Mouse (Mus musculus) spleen, postnatal 14 days (tissue): ENCODE data around the gene Palb2.
A peak's percentile ranks its signal among the peaks of the same experiment; 100 is the strongest.
"Not testable (repeated sequence)": the region's sequence is repeated elsewhere in the genome, so short reads cannot be mapped to it uniquely, and the experiment has no call there.

Experiments
- DNase-seq, 2 experiments: peaks; one replicate each; pipeline ENCODE4 v3.0.0; 2021 to 2022; ENCODE audit warnings: low spot score in 2 of 2

Gene Palb2

GRCm38 (mm10) chr7:122132497-122133337, at the start of gene Palb2, which contains the start of gene Dctn5:
Palb2 (minus strand) TSS chr7:122132985.
Dctn5 (plus strand) TSS chr7:122133041.
- peak; percentile 98 for DNase-seq

DNA sequence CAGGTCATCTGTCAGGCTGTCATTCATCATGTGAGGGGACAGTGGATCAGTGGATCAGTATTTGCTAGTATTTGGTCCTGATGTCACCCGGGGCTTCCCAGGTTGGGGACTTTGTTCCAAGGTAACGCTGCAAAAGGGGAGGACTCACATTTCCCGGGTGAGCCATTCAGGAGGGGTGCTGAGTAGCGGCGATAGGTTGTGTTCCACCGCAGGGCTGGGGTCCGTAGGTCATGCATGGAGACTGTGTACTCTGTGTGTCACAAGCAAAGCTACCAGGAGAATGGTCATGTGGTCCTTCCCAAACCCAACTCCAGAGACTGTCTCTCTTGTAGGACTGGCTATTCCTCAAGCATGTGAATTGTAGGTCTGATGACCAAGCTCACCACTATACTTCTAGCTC, 47.9 kb upstream of the Palb2 start:
- DNase-seq = no peak

DNA sequence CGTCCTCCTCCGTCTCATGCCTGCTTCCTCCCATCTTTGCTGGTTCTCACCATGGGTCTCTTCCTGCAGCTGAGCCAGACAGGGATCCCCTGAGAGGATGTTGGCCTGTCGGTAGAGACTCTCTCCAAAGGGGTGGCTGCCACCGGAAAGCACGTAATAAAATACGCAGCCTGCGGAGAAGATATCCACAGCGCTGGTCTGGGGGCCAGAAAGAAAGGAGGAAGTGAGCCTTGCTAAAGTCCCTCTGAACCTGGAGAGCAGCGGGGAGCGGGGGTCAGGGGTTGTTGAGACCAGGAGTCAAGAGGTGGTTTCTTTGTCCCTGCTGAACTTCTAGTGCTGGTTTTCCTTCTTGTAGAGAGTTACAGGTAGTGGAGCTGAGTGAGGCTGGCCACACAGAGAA, 38.8 kb upstream of the Palb2 start:
- no peak for DNase-seq

- DNase-seq = no peak
Observed at GRCm38 (mm10) chr7:122170705-122171104, 37.9 kb upstream of the Palb2 start.

DNA sequence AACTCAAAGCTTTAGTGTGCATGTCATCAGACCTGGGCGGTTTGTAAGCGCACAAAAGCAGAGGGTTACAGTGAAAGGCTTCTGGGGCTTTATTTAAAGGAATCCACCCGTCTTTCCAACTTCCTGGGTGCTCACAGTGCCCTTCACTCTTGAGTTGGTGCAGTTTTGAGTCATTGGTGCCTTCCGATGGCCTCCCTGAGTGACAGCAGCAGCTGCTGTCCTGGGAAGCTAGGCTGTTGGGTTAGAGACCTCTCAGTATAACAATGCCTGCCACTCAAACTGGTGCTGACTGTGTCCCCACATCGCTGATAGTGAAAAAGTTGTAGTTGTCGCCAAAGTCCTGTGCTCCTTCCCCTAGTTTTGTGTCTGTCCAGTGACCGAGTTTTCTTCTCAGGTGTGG, 34.4 kb upstream of the Palb2 start:
- DNase-seq = no peak

DNA sequence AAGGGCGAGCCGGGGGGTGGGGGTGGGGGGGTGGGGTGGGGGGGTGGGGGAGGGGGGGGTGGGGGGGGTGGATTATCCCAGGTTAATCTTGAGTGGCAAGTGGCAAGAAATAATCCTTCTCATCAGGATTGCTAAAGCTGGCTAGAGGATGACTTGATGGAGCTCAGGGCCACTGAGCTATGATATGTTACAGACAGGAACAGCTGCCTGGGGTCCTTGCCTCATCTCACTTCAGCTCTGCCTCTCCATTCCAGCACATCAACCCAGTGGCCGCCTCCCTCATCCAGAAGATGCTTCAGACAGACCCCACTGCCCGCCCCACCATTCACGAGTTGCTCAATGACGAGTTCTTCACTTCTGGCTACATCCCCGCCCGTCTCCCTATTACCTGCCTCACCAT, 31.0 kb upstream of the Palb2 start:
- DNase-seq = no peak

- no peak for DNase-seq
Observed at GRCm38 (mm10) chr7:122160037-122160436, 27.3 kb upstream of the Palb2 start.

DNA sequence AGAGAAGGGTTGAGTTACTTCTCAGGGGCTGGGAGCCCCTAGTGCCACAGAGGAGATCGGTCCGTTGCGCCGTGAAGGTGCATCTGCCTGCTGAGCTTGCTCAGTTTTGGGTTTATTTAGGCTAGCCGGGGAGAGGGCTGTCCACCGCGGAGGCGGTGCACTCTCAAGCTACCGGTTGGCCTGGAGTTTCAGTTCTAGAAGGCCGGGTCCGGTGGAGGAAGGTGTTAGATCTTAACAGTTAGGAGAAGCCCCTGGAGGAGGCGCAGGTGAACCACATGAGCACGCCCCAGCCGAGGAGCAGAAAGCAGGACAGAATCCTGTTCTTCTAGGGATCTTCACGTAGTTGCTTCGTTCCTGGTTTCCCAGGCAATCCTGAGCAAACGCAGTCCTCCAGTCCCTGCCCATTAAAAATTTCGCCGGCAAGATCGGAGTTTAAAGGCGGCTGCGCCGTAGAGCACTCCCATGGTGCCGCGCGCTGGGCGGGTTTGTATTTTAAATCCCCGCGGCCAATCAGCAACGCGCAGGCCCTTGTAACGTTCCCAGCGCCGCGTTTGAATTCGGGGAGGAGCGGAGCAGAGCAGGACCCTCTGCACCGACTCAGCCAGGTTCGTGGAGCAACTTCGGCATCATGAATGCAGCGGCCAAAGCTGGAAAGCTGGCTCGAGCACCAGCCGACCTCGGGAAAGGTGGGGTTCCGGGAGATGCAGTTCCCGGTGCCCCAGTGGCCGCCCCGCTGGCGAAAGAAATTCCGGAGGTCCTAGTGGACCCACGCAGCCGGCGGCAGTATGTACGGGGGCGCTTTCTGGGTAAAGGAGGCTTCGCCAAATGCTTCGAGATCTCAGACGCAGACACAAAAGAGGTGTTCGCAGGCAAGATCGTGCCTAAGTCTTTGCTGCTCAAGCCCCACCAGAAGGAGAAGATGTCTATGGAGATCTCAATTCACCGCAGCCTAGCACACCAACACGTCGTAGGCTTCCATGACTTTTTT, 26.4 kb upstream of the Palb2 start, which contains the start of gene Plk1:
Gene Plk1, plus strand, starts transcription at position 525 of the 988 bp plus-strand sequence.
- peak; percentile 78 to 79 for DNase-seq

DNA sequence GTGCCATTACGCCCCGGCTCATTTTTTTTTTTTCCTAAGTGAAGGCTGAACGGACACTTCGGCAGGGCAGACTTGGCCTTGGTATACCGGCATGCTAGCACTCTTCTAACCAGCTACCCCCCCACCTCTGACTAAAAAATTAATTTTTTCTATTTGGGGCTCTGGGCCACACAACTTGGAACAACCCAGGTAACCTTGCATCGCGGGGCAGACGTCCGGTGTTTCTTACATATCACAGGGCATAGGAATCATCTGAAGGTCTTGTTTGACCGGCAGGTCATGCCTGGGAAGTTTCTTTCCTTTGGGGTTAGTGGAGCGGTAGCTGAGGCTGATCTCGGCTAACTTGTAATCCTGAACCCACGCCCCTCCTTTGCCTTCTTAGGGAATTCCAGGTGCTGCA, 25.7 kb upstream of the Palb2 start:
- DNase-seq = no peak

- DNase-seq = no peak
Observed at GRCm38 (mm10) chr7:122152473-122152872, 19.7 kb upstream of the Palb2 start.

DNA sequence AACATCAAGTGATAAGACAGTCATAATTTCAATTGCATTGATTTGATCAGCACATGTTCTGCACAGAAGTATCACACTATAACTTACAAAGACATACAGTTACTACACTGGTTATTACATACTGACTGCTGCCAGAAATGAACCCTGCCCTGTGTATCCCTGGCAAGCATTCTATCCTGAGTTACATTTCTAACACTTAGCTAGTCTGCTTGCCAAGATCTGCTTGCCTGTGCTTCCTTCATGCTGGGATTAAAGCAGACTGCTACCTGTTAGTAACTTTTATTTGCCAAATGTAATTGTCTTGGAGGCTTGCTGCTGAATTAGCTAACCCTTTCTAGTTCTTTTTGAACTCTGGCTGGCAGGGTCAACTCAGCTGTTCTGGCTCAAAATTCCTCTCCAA, 8.2 kb upstream of the Palb2 start:
- DNase-seq = no peak

DNA sequence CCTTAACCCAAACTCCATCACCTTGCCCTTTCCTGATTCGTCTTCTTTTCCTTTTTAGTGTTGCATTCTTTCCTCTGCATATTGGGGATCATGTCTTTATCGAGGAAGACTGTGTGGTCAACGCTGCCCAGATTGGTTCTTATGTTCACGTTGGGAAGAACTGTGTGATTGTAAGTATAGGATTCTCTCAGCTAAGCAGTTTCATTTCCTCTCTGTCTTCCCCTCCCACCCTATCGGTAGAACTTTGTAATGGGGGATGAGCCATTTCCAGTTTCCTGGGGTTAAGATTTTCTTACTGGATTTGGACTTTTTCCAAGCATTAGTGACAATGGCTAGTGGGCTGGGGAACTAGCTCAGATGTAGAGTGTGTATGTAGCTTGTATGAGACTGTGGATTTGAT, 5.4 kb upstream of the Palb2 start:
- no peak for DNase-seq

GRCm38 (mm10) chr7:122137071-122137470, 4.3 kb upstream of the Palb2 start:
- DNase-seq = no peak

DNA sequence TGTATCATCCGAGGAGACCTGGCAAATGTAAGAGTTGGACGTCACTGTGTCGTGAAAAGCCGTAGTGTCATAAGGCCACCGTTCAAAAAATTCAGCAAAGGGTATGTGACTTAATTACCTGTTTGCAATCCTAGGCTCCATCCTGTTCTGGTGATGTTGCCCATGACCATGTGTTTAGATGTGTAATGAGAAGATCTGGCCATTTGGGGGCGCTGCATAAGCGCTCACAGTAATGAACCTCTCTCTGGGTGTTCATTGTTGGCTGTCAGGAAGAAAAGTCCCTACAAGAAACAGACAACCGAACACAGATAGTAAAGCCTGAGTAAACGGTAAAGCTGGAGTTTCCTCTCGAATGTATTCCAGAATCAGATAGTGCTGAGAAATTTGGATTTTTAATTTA, 2.3 kb upstream of the Palb2 start:
- no peak for DNase-seq

GRCm38 (mm10) chr7:122133338-122133625, 497 bp upstream of the Palb2 start:
- no peak for DNase-seq

DNA sequence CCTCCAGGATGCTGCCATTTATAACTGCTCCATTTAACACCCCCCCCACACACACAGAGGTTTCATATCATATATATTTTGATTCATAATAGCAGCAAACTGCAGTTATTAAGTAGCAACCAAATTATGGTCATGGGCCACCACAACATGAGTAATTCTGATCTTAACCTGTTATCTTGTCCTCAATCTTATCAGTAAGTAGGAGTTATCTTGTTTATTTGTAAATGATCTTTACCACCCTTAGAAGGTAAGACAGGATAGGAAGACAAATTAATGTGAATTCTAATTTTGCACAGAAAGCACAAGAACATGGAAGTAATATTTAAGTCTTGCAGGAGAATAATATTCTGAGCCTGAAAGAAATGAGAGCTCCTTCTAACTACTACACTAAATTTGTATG, 951 bp downstream of the Palb2 start:
- DNase-seq = no peak

DNA sequence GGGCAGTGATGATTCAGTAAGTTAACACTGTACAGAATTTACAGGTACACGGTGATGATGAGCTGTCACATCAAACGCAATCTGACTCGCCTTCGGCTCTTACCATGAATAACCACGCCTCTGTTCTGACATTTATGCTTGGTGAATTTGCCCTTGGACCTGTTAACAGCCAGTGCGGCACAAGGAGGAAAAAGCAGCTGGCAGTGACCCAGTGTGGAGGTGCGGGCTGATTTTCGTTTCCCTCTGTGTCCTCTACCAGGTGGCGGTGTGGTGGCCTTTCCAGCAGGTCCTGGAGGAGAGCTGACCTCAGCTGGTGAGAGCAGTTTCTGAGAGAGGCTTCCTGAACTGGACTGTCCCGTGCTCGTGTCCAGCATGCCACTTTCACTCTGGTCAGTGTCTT, 5.8 kb downstream of the Palb2 start:
- DNase-seq = no peak

GRCm38 (mm10) chr7:122125636-122126035, 7.1 kb downstream of the Palb2 start:
- DNase-seq = no peak

- DNase-seq = no peak
Observed at GRCm38 (mm10) chr7:122123518-122123917, 9.3 kb downstream of the Palb2 start.

DNA sequence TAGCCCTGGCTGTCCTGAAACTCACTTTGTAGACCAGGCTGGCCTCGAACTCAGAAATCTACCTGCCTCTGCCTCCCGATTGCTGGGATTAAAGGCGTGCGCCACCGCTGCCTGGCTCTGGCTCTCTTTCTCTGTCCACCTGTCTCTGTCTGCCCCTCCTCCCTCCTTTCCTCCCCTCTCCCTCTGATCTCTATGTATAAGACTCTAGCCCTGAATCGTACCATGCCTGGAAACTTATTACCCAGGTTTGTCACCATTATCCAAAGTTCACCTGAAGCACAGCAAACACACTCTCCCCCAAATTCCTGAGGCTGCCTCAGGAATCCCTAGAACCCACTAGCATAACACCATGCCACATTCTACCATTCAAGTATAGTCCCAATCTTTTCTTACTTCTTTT, 24.6 kb downstream of the Palb2 start:
- DNase-seq = no peak

DNA sequence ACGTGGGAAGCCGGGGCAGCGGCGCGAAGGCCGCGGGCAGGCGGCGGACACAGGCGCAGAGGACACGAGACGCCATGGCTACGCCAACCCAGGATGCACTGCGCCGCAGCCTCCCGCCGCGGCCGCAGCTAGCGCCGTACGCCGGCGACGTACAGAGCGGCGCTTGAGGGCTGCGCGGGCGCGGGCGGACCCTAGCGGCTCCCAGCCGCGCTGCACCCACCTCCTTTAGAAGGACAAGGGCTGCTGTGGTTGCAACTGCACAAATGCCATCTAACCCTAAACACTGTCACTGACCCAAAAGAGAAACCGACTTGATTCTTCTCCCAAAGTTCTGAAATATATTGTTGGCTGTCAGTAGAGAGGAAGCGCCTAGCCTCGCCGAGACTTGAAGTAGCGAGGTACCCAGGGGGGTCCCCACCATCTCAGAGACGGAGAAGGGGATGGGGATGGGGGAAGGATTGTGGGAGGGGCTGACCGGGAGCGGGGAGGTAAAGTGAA, 31.0 kb downstream of the Palb2 start, which contains the start of gene Ndufab1:
Gene Ndufab1, minus strand, starts transcription at position 140 of the 498 bp plus-strand sequence.
- DNase-seq = peak; percentile 74 to 83

DNA sequence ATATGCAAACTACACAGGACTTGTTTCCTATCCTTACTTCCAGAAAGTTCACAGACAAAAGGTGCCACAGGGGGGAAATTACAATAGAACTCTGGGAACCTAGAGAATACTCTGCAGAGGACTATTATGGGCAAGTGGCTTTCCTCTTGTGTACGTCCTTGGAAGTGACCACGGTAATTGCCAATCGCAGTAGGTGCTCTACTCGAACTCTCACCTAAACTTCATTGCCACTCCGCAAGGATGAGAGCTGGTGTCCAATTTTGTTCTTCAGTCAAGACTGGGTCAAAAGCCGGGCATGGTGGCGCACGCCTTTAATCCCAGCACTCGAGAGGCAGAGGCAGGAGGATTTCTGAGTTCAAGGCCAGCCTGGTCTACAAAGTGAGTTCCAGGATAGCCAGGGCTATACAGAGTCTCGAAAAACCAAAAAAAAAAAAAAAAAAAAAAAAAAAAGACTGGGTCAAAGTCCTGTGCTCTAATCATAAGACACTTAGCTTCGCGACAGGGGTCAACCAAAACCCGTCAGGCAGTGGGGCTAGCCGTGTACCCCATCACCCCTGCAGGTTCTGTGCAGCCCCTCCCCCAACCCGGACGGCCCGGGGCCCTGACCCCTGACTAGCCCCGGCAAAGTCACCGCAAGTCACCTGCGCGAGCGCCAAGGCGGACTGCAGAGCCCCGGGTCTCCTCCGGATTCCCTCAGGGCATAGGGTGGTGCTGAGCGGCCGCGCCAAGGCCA, 31.6 kb downstream of the Palb2 start:
- DNase-seq = not testable (repeated sequence)
